Mouse (Mus musculus) midbrain, embryonic 13.5 days (tissue): ENCODE results near the gene Zfp791. TPM values are rescaled to one million over a fixed set of nuclear protein-coding genes. Genes with fewer than 3 reads are reported as not detected.
"Not testable (repeated sequence)": the region's sequence is repeated elsewhere in the genome, so short reads cannot be mapped to it uniquely, and the experiment has no call there.

Source experiments
- ATAC-seq: fragments of 200-750 bp; cut with Nextera tagmentation; 2 replicates; pipeline ENCODE4 v1.8.0; 2017; ENCODE audit warnings: mild to moderate bottlenecking, moderate TSS enrichment, moderate library complexity
- H3K27ac ChIP-seq: fragments of 300-500 bp; sonication (generic); 2 replicates; pipeline ENCODE4 v1.5.1; 2015; ENCODE audit warnings: inconsistent platforms, mild to moderate bottlenecking, moderate library complexity
- H3K27me3 ChIP-seq: fragments of 300-500 bp; sonication (generic); 2 replicates; pipeline ENCODE4 v1.6.1; 2015; ENCODE audit warnings: mild to moderate bottlenecking, inconsistent platforms
- H3K36me3 ChIP-seq: fragments of 300-500 bp; sonication (generic); 2 replicates; pipeline ENCODE4 v1.6.1; 2015; ENCODE audit warnings: mild to moderate bottlenecking, inconsistent platforms
- H3K4me1 ChIP-seq: fragments of 300-500 bp; sonication (generic); replicated peaks from 2 replicates; pipeline ENCODE4 v1.6.1; 2015; ENCODE audit warnings: inconsistent platforms
- H3K4me2 ChIP-seq: fragments of 300-500 bp; sonication (generic); replicated peaks from 2 replicates; pipeline ENCODE4 v1.6.1; 2015; ENCODE audit warnings: moderate library complexity, mild to moderate bottlenecking, inconsistent platforms
- H3K4me3 ChIP-seq: fragments of 300-500 bp; sonication (generic); replicated peaks from 2 replicates; pipeline ENCODE4 v1.5.1; 2015; ENCODE audit warnings: mild to moderate bottlenecking, inconsistent platforms
- H3K9ac ChIP-seq: fragments of 300-500 bp; sonication (generic); replicated peaks from 2 replicates; pipeline ENCODE4 v1.6.1; 2015; ENCODE audit warnings: mild to moderate bottlenecking, inconsistent platforms
- H3K9me3 ChIP-seq: fragments of 300-500 bp; sonication (generic); 2 replicates; pipeline ENCODE4 v1.6.1; 2016; ENCODE audit warnings: mild to moderate bottlenecking, inconsistent platforms
- WGBS: fragments of 180-500 bp; shearing (Covaris S2); methylation state at CpG from one replicate; pipeline ENCODE4 v1.1.7; 2015; 5-methylcytosine and 5-hydroxymethylcytosine counted together
- polyA plus RNA-seq: library from polyadenylated mRNA; unstranded; fragments of >200 nt; fragmentation: Nextera tagmentation; extraction: Ambion mirVana; gene quantifications from 2 replicates; pipeline ENCODE4 v1.2.1, GENCODE M21; 2015

Gene Zfp791
- 2.6 and 2.9 TPM in 2 replicates for polyA plus RNA-seq

DNA sequence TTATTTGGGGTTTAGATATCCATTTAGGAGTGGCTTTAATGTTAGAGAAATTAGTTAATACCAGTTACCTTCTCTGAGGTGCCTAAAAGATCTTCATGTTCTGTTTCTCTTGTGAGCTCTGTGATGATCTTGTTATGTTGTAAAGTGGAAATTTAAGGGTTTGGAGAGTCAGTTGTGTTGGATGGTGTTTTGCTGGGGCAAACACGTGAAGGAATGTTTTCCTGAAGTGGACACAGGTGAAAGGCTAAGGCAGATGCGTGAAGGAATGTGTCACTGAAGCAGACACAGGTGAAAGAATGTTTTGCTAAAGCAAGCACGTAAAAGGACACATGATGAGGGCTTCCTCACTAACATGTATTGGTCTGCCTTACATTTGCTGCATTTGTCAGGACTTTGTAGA lies at the start of gene Zfp791:
Zfp791 (minus strand) TSS at position 101 of the 400 bp plus-strand sequence.
- H3K27me3 ChIP-seq = no peaks in the 10 kb centered on the region
- H3K36me3 ChIP-seq = no peaks in the 10 kb centered on the region
- H3K9me3 ChIP-seq = no peaks in the 10 kb centered on the region
- H3K4me3 ChIP-seq = no peak within 1 kb of the TSS
- no peak within 1 kb of the TSS for H3K27ac ChIP-seq
- 82% methylated on average over 3 of the region's 3 CpGs for WGBS
- no peak for ATAC-seq
- H3K9ac ChIP-seq = no peak within 1 kb of the TSS
- peaks cover 8% of the 10 kb centered on the region; the same call in 1 of the 2 replicates for H3K4me1 ChIP-seq
- H3K4me2 ChIP-seq = no peak within 1 kb of the TSS

DNA sequence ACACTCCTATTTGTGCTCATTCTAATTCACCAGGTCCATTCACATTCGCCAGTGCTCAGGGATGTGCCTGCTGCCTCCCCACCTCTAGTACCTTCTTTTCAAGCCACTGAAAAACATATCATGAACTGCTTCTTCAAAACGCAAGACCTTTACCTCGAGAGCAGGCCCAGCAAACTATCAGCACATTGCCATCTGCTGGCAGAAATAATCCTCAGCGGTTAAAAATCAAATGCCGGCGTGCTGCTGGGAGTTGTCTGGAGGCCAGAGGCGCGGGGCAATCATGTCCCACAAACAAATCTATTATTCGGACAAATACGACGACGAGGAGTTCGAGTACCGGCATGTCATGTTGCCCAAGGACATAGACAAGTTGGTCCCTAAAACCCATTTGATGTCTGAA lies 48.4 kb upstream of the Zfp791 start:
- H3K4me1 ChIP-seq = no peaks in the 10 kb centered on the region
- WGBS = 34% methylated on average over 14 of the region's 14 CpGs
- ATAC-seq = no peak
- H3K9ac ChIP-seq = no peak overlapping the region
- peaks cover 3% of the 10 kb centered on the region; the same call in 1 of the 2 replicates for H3K27me3 ChIP-seq
- H3K36me3 ChIP-seq = no peaks in the 10 kb centered on the region
- no peaks in the 10 kb centered on the region for H3K9me3 ChIP-seq
- H3K4me3 ChIP-seq = no peak overlapping the region
- no peak overlapping the region for H3K27ac ChIP-seq
- no peak overlapping the region for H3K4me2 ChIP-seq

DNA sequence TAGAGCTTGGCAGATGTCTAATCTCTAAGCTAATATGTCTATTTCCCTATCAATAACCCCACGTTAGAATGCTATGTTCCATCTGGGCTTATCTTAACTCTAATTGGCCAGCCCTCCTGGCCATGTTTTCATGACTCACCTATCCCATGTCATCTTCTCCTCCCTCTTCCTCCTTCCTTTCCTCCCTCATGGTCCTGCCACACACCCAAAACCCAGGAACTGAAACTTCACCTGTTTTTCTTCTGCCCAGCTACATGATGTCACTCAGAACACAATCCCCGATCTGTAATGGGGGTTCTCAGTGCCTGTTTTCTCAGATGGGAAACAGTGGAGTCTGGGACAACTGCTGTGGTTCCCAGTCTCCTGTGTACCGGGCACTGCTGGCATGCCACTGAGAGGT lies 28.7 kb upstream of the Zfp791 start, which contains the start of gene Cks1brt:
Cks1brt (plus strand) TSS at position 301 of the 400 bp plus-strand sequence.
- Histone ChIP-seq H3K9ac (no peak within 1 kb of the TSS), H3K4me1 (no peaks in the 10 kb centered on the region), H3K36me3 (no peaks in the 10 kb centered on the region), H3K27ac (no peak within 1 kb of the TSS), H3K27me3 (no peaks in the 10 kb centered on the region), H3K4me3 (no peak within 1 kb of the TSS), H3K4me2 (no peak within 1 kb of the TSS), H3K9me3 (peaks cover 30% of the 10 kb centered on the region)
- 87% methylated on average over 3 of the region's 3 CpGs for WGBS
- ATAC-seq = no peak

DNA sequence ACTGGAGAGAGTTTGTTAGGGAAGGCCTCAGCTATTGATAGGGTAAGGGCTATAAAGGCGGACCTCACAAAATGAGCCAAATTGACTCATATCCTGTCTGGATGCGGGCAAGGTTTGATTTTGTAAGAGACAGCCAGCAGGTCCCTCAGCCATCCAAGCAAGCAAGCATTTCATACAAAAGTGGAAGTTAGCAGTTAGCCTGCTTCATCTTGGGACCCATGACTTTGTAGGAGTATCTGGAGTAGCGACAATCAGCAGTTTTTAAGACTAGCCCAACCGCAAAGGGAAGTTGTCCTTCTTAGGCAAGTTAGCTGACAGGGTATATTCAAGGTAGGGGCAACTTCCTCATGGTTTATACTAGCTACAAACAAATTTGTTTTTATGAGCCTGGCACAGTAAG lies 19.6 kb upstream of the Zfp791 start:
- 96% methylated on average over 4 of the region's 4 CpGs for WGBS
- ATAC-seq = no peak
- Histone ChIP-seq H3K27ac (no peak overlapping the region), H3K27me3 (no peaks in the 10 kb centered on the region), H3K36me3 (no peaks in the 10 kb centered on the region), H3K4me2 (no peak overlapping the region), H3K4me3 (no peak overlapping the region), H3K4me1 (no peaks in the 10 kb centered on the region), H3K9ac (no peak overlapping the region), H3K9me3 (no peaks in the 10 kb centered on the region)

DNA sequence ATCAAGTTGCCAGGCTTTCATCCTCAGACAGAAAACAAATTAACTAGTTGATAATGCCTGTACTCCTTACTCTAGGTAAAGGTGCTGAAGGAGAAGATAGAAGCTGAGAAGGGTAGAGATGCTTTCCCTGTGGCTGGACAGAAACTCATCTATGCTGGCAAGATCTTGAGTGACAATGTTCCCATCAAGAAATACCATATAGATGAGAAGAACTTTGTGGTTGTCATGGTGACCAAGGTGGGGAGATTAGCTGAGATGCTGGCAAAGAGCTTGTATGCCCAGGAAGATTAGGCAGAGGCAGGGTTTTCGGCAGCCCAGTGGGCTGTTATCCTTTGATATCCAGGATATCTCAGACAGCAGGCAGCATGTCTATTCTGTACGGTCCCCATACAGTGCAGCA lies 12.8 kb upstream of the Zfp791 start:
- H3K36me3 ChIP-seq, H3K9ac ChIP-seq, H3K27me3 ChIP-seq, H3K4me2 ChIP-seq, ATAC-seq, H3K27ac ChIP-seq, H3K9me3 ChIP-seq, H3K4me1 ChIP-seq, H3K4me3 ChIP-seq: not testable (repeated sequence)
- WGBS = 90% methylated on average over 2 of the region's 2 CpGs

DNA sequence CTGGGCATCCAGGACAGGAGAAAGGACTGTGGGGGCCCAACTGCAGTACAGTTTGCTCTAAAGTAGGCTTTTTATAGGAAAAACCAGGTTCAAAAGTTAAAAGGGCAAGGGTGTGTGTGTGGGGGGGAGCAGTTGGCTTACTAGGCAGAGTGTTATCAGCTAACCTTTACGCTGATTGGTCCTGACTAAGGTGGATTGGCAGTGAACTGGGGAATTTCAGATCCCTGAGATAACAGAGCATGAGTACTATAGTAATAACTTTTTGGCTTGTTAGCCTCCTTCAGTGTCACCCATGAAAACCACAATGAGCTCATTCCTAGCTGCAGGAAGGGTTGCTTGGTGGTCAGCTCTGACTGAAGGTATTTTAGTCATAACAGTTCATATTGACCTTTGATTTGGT lies 9.4 kb upstream of the Zfp791 start:
- ATAC-seq = no peak
- Histone ChIP-seq H3K4me2 (no peak overlapping the region), H3K27ac (no peak overlapping the region), H3K4me3 (no peak overlapping the region), H3K9me3 (no peaks in the 10 kb centered on the region), H3K4me1 (no peaks in the 10 kb centered on the region), H3K27me3 (peaks cover 9% of the 10 kb centered on the region; the same call in 1 of the 2 replicates), H3K36me3 (no peaks in the 10 kb centered on the region), H3K9ac (no peak overlapping the region)
- 97% methylated on average over 1 of the region's 1 CpGs for WGBS

DNA sequence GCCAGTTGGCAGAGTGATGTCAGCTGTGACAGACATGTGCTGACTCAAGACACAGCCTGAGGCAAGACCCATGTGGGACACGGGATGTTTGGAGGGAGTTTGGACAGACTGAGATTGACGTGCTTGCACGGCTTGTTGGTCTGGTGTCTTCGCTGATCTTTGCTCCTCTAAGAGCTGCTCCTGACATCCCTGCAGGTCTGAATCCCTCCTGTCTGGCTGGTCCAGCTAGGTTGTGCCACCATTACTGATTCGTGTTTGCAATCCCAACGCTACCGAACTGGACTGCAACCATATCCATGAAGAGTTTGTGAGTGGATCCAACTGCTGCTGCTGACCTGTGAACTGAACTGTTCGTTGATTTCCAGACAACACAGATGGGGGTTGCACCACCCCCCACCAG lies 796 bp upstream of the Zfp791 start:
- H3K27me3 ChIP-seq = no peaks in the 10 kb centered on the region
- peaks cover 6% of the 10 kb centered on the region; the same call in 1 of the 2 replicates for H3K4me1 ChIP-seq
- no peaks in the 10 kb centered on the region for H3K9me3 ChIP-seq
- H3K36me3 ChIP-seq = no peaks in the 10 kb centered on the region
- 90% methylated on average over 8 of the region's 8 CpGs for WGBS
- H3K27ac ChIP-seq = no peak overlapping the region
- H3K4me2 ChIP-seq = no peak overlapping the region
- no peak for ATAC-seq
- no peak overlapping the region for H3K9ac ChIP-seq
- H3K4me3 ChIP-seq = no peak overlapping the region

DNA sequence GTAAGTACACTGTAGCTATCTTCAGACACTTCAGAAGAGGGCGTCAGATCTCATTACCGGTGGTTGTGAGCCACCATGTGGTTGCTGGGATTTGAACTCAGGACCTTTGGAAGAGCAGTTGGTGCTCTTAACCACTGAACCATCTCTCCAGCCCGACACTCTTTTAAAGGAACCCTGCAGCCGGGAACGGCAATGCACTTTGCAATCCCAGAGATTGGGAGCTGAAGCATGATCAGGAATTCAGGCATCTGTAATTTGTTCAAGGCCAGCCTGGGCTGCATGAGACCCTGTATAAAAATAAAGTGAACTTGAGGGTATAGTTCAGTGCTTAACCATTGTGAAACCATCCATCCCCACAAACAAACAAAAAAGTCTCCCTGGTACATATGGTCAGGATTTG lies 2.6 kb downstream of the Zfp791 start:
- peak; percentile 34; the same call in 1 of the 2 replicates for ATAC-seq
- not testable (repeated sequence) for H3K27ac ChIP-seq, H3K27me3 ChIP-seq, H3K9me3 ChIP-seq, H3K4me3 ChIP-seq, H3K4me1 ChIP-seq, H3K36me3 ChIP-seq, H3K9ac ChIP-seq, H3K4me2 ChIP-seq
- 77% methylated on average over 5 of the region's 5 CpGs for WGBS

DNA sequence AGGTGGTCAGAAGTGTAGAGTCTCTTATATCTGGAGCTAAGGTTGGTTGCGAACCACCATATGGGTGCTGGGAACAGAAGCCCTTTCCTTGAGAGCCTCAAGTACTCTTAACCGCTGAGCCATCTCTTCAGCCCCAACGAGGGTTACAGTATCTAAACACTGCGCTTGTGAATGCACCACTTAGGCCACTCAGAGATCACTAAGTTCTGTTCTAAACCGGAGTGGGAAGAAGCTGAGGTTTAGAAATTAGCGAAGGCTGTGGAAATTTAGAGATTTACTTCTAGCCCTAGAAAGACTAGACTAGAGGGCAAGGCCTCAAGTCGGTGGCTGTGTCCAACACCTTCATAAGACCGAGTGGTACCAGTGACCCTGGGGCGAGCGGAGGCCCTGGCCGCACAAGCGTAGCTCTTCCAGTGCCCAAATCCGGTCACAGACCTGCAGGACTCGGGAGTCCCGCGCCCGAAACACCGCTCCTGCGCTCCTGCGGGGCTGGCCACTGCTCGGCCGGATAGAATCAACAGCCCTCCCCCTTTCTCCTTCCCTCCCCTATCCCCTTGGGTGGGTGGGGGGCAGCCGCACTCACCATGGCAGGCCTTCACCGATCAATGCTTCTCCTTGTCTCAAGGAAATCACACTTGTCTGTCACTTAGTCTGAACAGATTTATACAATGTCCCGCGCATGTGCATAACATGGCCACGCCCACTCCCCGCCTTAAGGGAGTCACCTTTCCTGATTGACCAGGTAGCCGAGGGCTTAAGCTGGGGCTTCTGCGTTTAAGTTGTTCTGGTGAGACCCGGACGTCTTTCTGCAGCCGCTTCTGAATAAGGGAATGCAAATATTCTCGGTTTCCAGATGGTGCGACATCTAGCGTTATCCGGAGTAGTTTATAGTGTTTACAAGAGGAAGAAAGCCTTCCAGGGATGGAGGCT lies 3.6 kb downstream of the Zfp791 start:
- Histone ChIP-seq H3K27ac (peak overlapping the region; percentile 62), H3K36me3 (no peaks in the 10 kb centered on the region), H3K9me3 (no peaks in the 10 kb centered on the region), H3K4me2 (peak overlapping the region; percentile 85), H3K27me3 (no peaks in the 10 kb centered on the region), H3K9ac (peak overlapping the region; percentile 79), H3K4me1 (peaks cover 8% of the 10 kb centered on the region; the same call in 1 of the 2 replicates), H3K4me3 (peak overlapping the region; percentile 67)
- WGBS = 8% methylated on average over 37 of the region's 37 CpGs
- ATAC-seq = peak; percentile 93

DNA sequence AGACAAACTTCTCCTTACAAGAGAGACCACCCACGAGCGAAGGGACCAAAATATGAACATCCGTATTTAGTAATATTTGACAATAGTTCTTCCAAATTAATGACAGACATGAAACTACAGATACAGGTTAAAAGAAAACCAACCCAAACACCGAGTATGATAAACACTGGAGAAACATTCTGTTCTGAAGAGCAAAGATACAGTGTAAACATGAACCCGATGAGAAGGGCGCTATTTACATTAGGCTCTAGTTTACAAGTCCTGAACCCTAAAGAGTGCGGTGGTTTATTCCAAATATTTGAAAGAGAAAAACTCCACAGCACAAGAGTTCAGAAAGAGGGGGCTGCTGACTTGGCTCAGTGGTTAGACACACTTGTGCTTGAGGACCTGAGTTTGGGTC lies 5.9 kb downstream of the Zfp791 start:
- Histone ChIP-seq H3K36me3 (peaks cover 7% of the 10 kb centered on the region), H3K27ac (no peak overlapping the region), H3K4me2 (no peak overlapping the region), H3K27me3 (no peaks in the 10 kb centered on the region), H3K4me3 (no peak overlapping the region), H3K9ac (no peak overlapping the region), H3K9me3 (no peaks in the 10 kb centered on the region), H3K4me1 (peaks cover 8% of the 10 kb centered on the region; the same call in 1 of the 2 replicates)
- 95% methylated on average over 7 of the region's 7 CpGs for WGBS
- ATAC-seq = no peak

DNA sequence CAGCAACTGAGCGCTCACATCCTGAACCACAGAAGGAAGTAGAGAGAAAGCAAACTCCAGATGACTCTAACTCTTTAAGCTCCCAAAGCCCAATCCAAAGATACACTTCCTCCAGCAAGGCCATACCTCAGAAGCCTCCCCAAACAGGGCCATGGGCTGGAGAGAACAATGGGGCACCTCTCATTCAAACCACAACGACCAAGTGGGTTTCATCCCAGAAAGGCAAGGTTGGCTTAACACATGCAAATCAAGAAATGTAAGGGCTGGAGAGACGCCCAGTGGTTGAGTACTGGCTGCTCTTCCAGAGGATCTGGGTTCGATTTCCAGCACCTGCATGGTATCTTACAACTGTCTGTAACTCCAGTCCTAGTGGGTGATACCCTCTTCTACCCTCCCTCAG lies 7.4 kb downstream of the Zfp791 start:
- Histone ChIP-seq H3K4me1 (peaks cover 8% of the 10 kb centered on the region; the same call in 1 of the 2 replicates), H3K27me3 (no peaks in the 10 kb centered on the region), H3K27ac (no peak overlapping the region), H3K9me3 (no peaks in the 10 kb centered on the region), H3K36me3 (peaks cover 22% of the 10 kb centered on the region), H3K9ac (no peak overlapping the region), H3K4me2 (no peak overlapping the region), H3K4me3 (no peak overlapping the region)
- no peak for ATAC-seq
- 73% methylated on average over 4 of the region's 4 CpGs for WGBS

DNA sequence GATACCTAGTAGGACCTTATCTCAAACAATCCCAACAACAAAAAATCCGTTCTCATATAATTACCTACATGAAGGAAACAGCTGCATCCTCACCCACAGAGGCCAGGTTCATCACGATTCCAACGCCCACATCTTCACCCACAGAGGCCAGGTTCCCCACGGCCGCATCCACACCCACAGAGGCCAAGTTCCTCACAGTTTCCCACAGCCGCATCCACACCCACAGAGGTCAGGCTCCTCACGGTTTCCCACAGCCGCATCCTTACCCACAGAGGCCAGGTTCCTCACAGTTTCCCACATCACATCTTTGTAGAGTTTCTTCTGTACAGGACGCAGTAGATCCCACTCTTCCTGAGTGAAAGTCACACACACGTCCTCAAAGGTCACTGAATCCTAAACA lies 9.7 kb downstream of the Zfp791 start:
- 97% methylated on average over 10 of the region's 10 CpGs for WGBS
- H3K4me2 ChIP-seq = no peak overlapping the region
- H3K4me1 ChIP-seq = no peaks in the 10 kb centered on the region
- no peak overlapping the region for H3K9ac ChIP-seq
- H3K27ac ChIP-seq = no peak overlapping the region
- H3K36me3 ChIP-seq = peaks cover 39% of the 10 kb centered on the region
- ATAC-seq = no peak
- no peak overlapping the region for H3K4me3 ChIP-seq
- H3K27me3 ChIP-seq = no peaks in the 10 kb centered on the region
- no peaks in the 10 kb centered on the region for H3K9me3 ChIP-seq
